Mouse (Mus musculus): ENCODE measurements around the gene Kirrel3.

The Kirrel3 gene

GRCm38 (mm10) chr9:34953420-34953819 is 467.7 kb downstream of the Kirrel3 start:
- DNase-seq (ENCODE audit: low read depth): no peak

- no peak for DNase-seq (ENCODE audit: low read depth)
Measured at GRCm38 (mm10) chr9:34954212-34954611, 468.5 kb downstream of the Kirrel3 start.

GRCm38 (mm10) chr9:34956512-34956911 is 470.8 kb downstream of the Kirrel3 start:
- no peak for DNase-seq (ENCODE audit: low read depth)

GRCm38 (mm10) chr9:34957691-34958090 is 472.0 kb downstream of the Kirrel3 start:
- DNase-seq (ENCODE audit: low read depth): no peak

GRCm38 (mm10) chr9:34958183-34958830 is 472.6 kb downstream of the Kirrel3 start:
- no peak for DNase-seq (ENCODE audit: low read depth)

- no peak for DNase-seq (ENCODE audit: low read depth)
Measured at GRCm38 (mm10) chr9:34960736-34961135, 475.0 kb downstream of the Kirrel3 start.

- DNase-seq (ENCODE audit: low read depth): no peak
Measured at GRCm38 (mm10) chr9:34961171-34961570, 475.5 kb downstream of the Kirrel3 start.

GRCm38 (mm10) chr9:34962251-34962650 is 476.6 kb downstream of the Kirrel3 start:
- DNase-seq (ENCODE audit: low read depth): no peak

GRCm38 (mm10) chr9:34963593-34963992 is 477.9 kb downstream of the Kirrel3 start:
- no peak for DNase-seq (ENCODE audit: low read depth)

- no peak for DNase-seq (ENCODE audit: low read depth)
Measured at GRCm38 (mm10) chr9:34964172-34965040, 478.7 kb downstream of the Kirrel3 start.

- no peak for DNase-seq (ENCODE audit: low read depth)
Measured at GRCm38 (mm10) chr9:34965041-34965415, 479.3 kb downstream of the Kirrel3 start.

- no peak for DNase-seq (ENCODE audit: low read depth)
Measured at GRCm38 (mm10) chr9:34967772-34968171, 482.1 kb downstream of the Kirrel3 start.

GRCm38 (mm10) chr9:34969881-34970490 is 484.3 kb downstream of the Kirrel3 start:
- DNase-seq (ENCODE audit: low read depth): no peak

GRCm38 (mm10) chr9:34974326-34974725 is 488.6 kb downstream of the Kirrel3 start:
- DNase-seq (ENCODE audit: low read depth): no peak

GRCm38 (mm10) chr9:34975245-34975644 is 489.6 kb downstream of the Kirrel3 start:
- no peak for DNase-seq (ENCODE audit: low read depth)

- DNase-seq (ENCODE audit: low read depth): no peak
Measured at GRCm38 (mm10) chr9:34976596-34977462, 491.1 kb downstream of the Kirrel3 start.

- no peak for DNase-seq (ENCODE audit: low read depth)
Measured at GRCm38 (mm10) chr9:34977700-34978099, 492.0 kb downstream of the Kirrel3 start.

GRCm38 (mm10) chr9:34978229-34978628 is 492.5 kb downstream of the Kirrel3 start:
- no peak for DNase-seq (ENCODE audit: low read depth)

GRCm38 (mm10) chr9:34980516-34981265 is 495.0 kb downstream of the Kirrel3 start:
- DNase-seq (ENCODE audit: low read depth): no peak

GRCm38 (mm10) chr9:34983513-34984462 is 498.1 kb downstream of the Kirrel3 start:
- peak; percentile 62 for DNase-seq (ENCODE audit: low read depth)
